Mouse (Mus musculus): ENCODE measurements at regions not wholly inside any gene's neighbourhood (a gene's known extent, or its start where the extent isn't known, plus 50 kb on each side); places are given as distances from the start of the nearest gene placed in this dataset.

DNA sequence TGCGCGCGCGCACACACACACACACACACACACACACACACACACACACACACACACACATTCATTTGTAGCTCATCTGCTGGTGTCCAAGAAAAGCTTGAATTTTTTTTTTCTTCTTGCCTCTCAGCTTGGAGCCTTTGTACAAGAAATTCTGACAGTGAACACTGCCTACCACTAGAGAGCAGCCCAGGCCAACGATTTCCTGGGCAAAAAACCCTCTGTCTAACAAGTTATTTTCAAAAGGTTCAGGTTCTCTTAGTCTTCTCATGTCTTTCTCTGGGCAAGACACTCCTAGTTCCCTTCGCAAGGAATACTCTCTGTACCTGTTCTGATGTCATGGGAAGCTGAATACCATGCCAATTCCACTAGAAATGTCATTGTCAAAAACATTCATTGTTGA lies 171.9 kb downstream of the Dio2 start:
- peak; percentile 59 for TF ChIP-seq CTCF (IDR thresholded peaks at IDR 0.05)
- no peak for TF ChIP-seq EP300 (IDR thresholded peaks at IDR 0.05)

Data from lung, postnatal 0 days (tissue).